Comparison of ENCODE assay signal across 11 mouse cellular contexts in the genomic region with DNA sequence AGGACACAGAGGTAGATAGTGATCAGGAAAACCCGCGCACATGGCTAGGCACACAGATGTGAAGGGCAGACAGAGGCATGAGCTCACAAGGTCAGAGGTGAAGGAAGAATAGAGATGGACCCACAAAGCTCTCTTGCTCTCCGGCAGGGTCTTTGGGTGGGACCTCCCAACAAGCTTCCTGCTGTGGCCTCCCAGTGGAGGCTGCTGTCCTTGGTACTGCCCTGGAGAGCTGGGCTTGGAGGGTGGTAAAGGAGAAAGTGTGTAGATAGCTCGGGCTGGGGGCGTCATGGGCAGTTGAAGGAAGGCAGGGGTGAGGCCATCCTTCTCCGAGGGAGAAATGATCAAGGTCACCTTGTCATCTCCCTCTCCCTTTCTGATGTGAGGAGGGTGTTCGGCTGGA. TPM values are rescaled to one million over a fixed set of nuclear protein-coding genes. Genes with fewer than 3 reads are reported as not detected.
A peak's percentile ranks its signal among the peaks of the same experiment; 100 is the strongest.
DNase-seq lines count a peak whose midpoint lies in the region; ATAC-seq and TF ChIP-seq lines count a peak whose summit lies in the region.
"Had no signal": no experiment of that assay in that cellular context is flagged by ENCODE, and none has a peak within 500 bp of the region (broad histone marks: within the 10 kb centered on the region; RNA-seq: fewer than 3 reads in every experiment).

No protein-coding gene starts in this region.

- DNase-seq in cerebellum, adult 2 months = peak; percentile 29 to 37
- DNase-seq in cerebellum, adult 11-12 months = no peak
- no peak for DNase-seq in left cerebral cortex, postnatal 25 days (ENCODE audit: low spot score in 2 of 2)
- no peak for DNase-seq in left cerebral cortex, postnatal 36 days (ENCODE audit: low spot score in 2 of 2)
- no peak for DNase-seq in thymus, postnatal 10 days (ENCODE audit: low spot score in 2 of 2)
- DNase-seq: adrenal gland, postnatal 25 days; kidney, adult 8-10 months; lung, postnatal 36 days had no signal

- TF ChIP-seq CTCF in cerebellum, adult 2 months (IDR thresholded peaks at IDR 0.05; ENCODE audit: borderline replicate concordance, insufficient read depth, low read depth, low read length) = no peak
- no peak for TF ChIP-seq CTCF in ES-Bruce4 (IDR thresholded peaks at IDR 0.05; ENCODE audit: low read depth, low read length)

- no peak overlapping the region for H3K9ac ChIP-seq in ES-Bruce4 (ENCODE audit: low read depth, poor library complexity, severe bottlenecking)
- peak overlapping the region; percentile 51; the same call in 1 of the 2 replicates for H3K9ac ChIP-seq in forebrain, embryonic 13.5 days
- H3K9ac ChIP-seq in midbrain, embryonic 13.5 days (replicated peaks) = peak overlapping the region; percentile 51; the same call in 1 of the 2 replicates

- 48% methylated on average over 7 of the region's 7 CpGs for WGBS in cerebellum, adult 2 months
- 42% methylated on average over 7 of the region's 7 CpGs for WGBS in forebrain, embryonic 13.5 days
- 41% methylated on average over 7 of the region's 7 CpGs for WGBS in midbrain, embryonic 13.5 days

- H3K36me3 ChIP-seq in ES-Bruce4 (ENCODE audit: control insufficient read depth, insufficient read depth, low read length, poor library complexity, severe bottlenecking) = peaks cover 18% of the 10 kb centered on the region
- peaks cover 23% of the 10 kb centered on the region for H3K36me3 ChIP-seq in forebrain, embryonic 13.5 days (ENCODE audit: poor library complexity, severe bottlenecking)
- peaks cover 19% of the 10 kb centered on the region for H3K36me3 ChIP-seq in midbrain, embryonic 13.5 days

- peaks cover 63% of the 10 kb centered on the region for H3K4me1 ChIP-seq in cerebellum, adult 2 months (ENCODE audit: control insufficient read depth, insufficient read depth, low read length)
- peaks cover 16% of the 10 kb centered on the region for H3K4me1 ChIP-seq in ES-Bruce4 (ENCODE audit: control insufficient read depth, insufficient read depth, low read length)
- H3K4me1 ChIP-seq in forebrain, embryonic 13.5 days = peaks cover 65% of the 10 kb centered on the region
- H3K4me1 ChIP-seq in midbrain, embryonic 13.5 days (replicated peaks) = peaks cover 63% of the 10 kb centered on the region

- ATAC-seq in forebrain, embryonic 13.5 days = 0 out of 2 replicates have a peak, but pooled peaks have one; percentile 0
- peak; percentile 35 for ATAC-seq in midbrain, embryonic 13.5 days

- H3K4me3 ChIP-seq in cerebellum, adult 2 months (replicated peaks; ENCODE audit: insufficient read depth, low read depth, low read length) = no peak overlapping the region
- H3K4me3 ChIP-seq in ES-Bruce4 (ENCODE audit: low read depth, low read length) = no peak overlapping the region
- no peak overlapping the region for H3K4me3 ChIP-seq in forebrain, embryonic 13.5 days
- H3K4me3 ChIP-seq in midbrain, embryonic 13.5 days (replicated peaks) = no peak overlapping the region

- intact Hi-C loops in left cerebral cortex, postnatal 25 days (cut with DNase I) = loop anchor here (5.0 kb wide), 1 partner anchor 201 kb away; no protein-coding TSS in a partner anchor
- intact Hi-C loops in left cerebral cortex, postnatal 36 days (cut with DNase I) = no loop called here

- peak overlapping the region; percentile 23 for H3K4me2 ChIP-seq in forebrain, embryonic 13.5 days
- peak overlapping the region; percentile 43 for H3K4me2 ChIP-seq in midbrain, embryonic 13.5 days (replicated peaks)

- H3K27ac ChIP-seq in cerebellum, adult 2 months (ENCODE audit: insufficient read depth, low read length) = peak overlapping the region; percentile 73
- H3K27ac ChIP-seq in ES-Bruce4 (ENCODE audit: insufficient read depth, low read length) = no peak overlapping the region
- peak overlapping the region; percentile 78 for H3K27ac ChIP-seq in forebrain, embryonic 13.5 days
- H3K27ac ChIP-seq in midbrain, embryonic 13.5 days = peak overlapping the region; percentile 90

- no peaks in the 10 kb centered on the region for H3K27me3 ChIP-seq in cerebellum, adult 2 months (ENCODE audit: control insufficient read depth, insufficient read depth, low read length)
- H3K27me3 ChIP-seq in ES-Bruce4 (ENCODE audit: control insufficient read depth, insufficient read depth, low read length, poor library complexity, severe bottlenecking) = no peaks in the 10 kb centered on the region
- H3K27me3 ChIP-seq in forebrain, embryonic 13.5 days = no peaks in the 10 kb centered on the region
- no peaks in the 10 kb centered on the region; the same call in 1 of the 2 replicates for H3K27me3 ChIP-seq in midbrain, embryonic 13.5 days

- no peak for TF ChIP-seq POLR2A in cerebellum, adult 2 months (IDR thresholded peaks at IDR 0.05; ENCODE audit: borderline replicate concordance, insufficient read depth, low read length)
- no peak for TF ChIP-seq POLR2A in ES-Bruce4 (IDR thresholded peaks at IDR 0.05; ENCODE audit: insufficient read depth, low read length)

- TF ChIP-seq EP300 in ES-Bruce4 (IDR thresholded peaks at IDR 0.05; ENCODE audit: insufficient read depth, low read depth, low read length) = 0 out of 2 replicates have a peak, but pooled peaks have one; percentile 45

- H3K9me3 ChIP-seq in ES-Bruce4 (replicated peaks; ENCODE audit: control insufficient read depth, insufficient read depth, low read length, poor library complexity, severe bottlenecking) = no peaks in the 10 kb centered on the region
- no peaks in the 10 kb centered on the region for H3K9me3 ChIP-seq in forebrain, embryonic 13.5 days (replicated peaks)
- H3K9me3 ChIP-seq in midbrain, embryonic 13.5 days = no peaks in the 10 kb centered on the region

RNA-seq across cellular contexts. Expression of a gene that starts 9.0 kb away (rescaled TPM):
- polyA plus RNA-seq in cerebellum, adult 2 months (2012; rRNA removed) = 25.7 and 31.6 TPM in 2 replicates
- 32.2 and 33.3 TPM in 2 replicates for polyA plus RNA-seq in ES-Bruce4 (2011; ENCODE audit: insufficient read depth, insufficient read length, low read depth, missing spikeins)
- 9.4 and 11.8 TPM in 2 replicates for polyA plus RNA-seq in forebrain, embryonic 13.5 days (2015; fragmentation: Nextera tagmentation; extraction: Ambion mirVana)
- 11.3 and 12.6 TPM in 2 replicates for polyA plus RNA-seq in midbrain, embryonic 13.5 days (2015; fragmentation: Nextera tagmentation; extraction: Ambion mirVana)
- 10 to 100 TPM; 65.9 to 66.7 TPM for total RNA-seq in left cerebral cortex, postnatal 25 days (2021)
- 10 to 100 TPM; 49.8 to 69.8 TPM for total RNA-seq in left cerebral cortex, postnatal 36 days (2021)

Comparison
In these comparisons a context has a peak if more than half of its experiments do, and no peak if none do; other contexts are left out.
1. DNase-seq: peak in cerebellum, adult 2 months (2 of 2); none in cerebellum, adult 11-12 months (single experiment), left cerebral cortex, postnatal 25 days (0 of 2), left cerebral cortex, postnatal 36 days (0 of 2) and thymus, postnatal 10 days (0 of 2).